Mouse (Mus musculus) forebrain, postnatal 0 days (tissue): ENCODE data around the gene Olfr279. TPM values are rescaled to one million over a fixed set of nuclear protein-coding genes. Genes with fewer than 3 reads are reported as not detected.

Experiments
- ATAC-seq: fragments of 200-750 bp; cut with Nextera tagmentation; 2 replicates; pipeline ENCODE4 v1.8.0; 2017; ENCODE audit warnings: mild to moderate bottlenecking, moderate library complexity
- DNase-seq: peaks from one replicate; pipeline ENCODE4 v3.0.0-alpha.2; 2015
- H3K27ac ChIP-seq: fragments of 300-500 bp; sonication (generic); 2 replicates; pipeline ENCODE4 v1.5.1; 2014; ENCODE audit warnings: low read depth, mild to moderate bottlenecking, antibody characterized with exemption, low read length, moderate library complexity, mixed read lengths
- H3K27me3 ChIP-seq: fragments of 300-500 bp; sonication (generic); 2 replicates; pipeline ENCODE4 v1.6.1; 2014; ENCODE audit warnings: mild to moderate bottlenecking, low read length, mixed read lengths; ENCODE audit not compliant: insufficient read depth
- H3K36me3 ChIP-seq: fragments of 300-500 bp; sonication (generic); 2 replicates; pipeline ENCODE4 v1.6.1; 2014; ENCODE audit warnings: mild to moderate bottlenecking, moderate library complexity; ENCODE audit not compliant: insufficient read depth
- H3K4me1 ChIP-seq: fragments of 300-500 bp; sonication (generic); 2 replicates; pipeline ENCODE4 v1.6.1; 2014; ENCODE audit warnings: antibody characterized with exemption; ENCODE audit not compliant: insufficient read depth
- H3K4me2 ChIP-seq: fragments of 300-500 bp; sonication (generic); 2 replicates; pipeline ENCODE4 v1.6.1; 2014; ENCODE audit warnings: low read depth, mild to moderate bottlenecking, moderate library complexity
- H3K4me3 ChIP-seq: fragments of 300-500 bp; sonication (generic); 2 replicates; pipeline ENCODE4 v1.5.1; 2014; ENCODE audit warnings: low read depth, low read length, mixed read lengths
- H3K9ac ChIP-seq: fragments of 300-500 bp; sonication (generic); 2 replicates; pipeline ENCODE4 v1.6.1; 2014; ENCODE audit warnings: mild to moderate bottlenecking
- H3K9me3 ChIP-seq: fragments of 300-500 bp; sonication (generic); 2 replicates; pipeline ENCODE4 v1.6.1; 2016; ENCODE audit warnings: low read length
- CTCF ChIP-seq: sonication (generic); IDR thresholded peaks from 2 replicates; pipeline ENCODE4 v1.5.1; 2016; ENCODE audit warnings: antibody characterized with exemption, control low read depth, low read depth
- WGBS: fragments of 180-500 bp; shearing (Covaris S2); extraction: QIAGEN DNeasy Blood & Tissue Kit; methylation state at CpG from one replicate; pipeline ENCODE4 v1.1.7; 2014; 5-methylcytosine and 5-hydroxymethylcytosine counted together
- polyA plus RNA-seq: library from polyadenylated mRNA; unstranded; fragments of >200 nt; fragmentation: Nextera tagmentation; extraction: Ambion mirVana; gene quantifications from 2 replicates; pipeline ENCODE4 v1.2.1, GENCODE M21; 2015
- total RNA-seq: library from RNA; depleted of rRNA; stranded (reverse); fragments of >200 nt; gene quantifications from 2 replicates; pipeline ENCODE4 v1.2.3, GENCODE M21; 2014

Gene Olfr279
- total and polyA plus RNA-seq, 2 experiments from 2014 or later: not detected

DNA sequence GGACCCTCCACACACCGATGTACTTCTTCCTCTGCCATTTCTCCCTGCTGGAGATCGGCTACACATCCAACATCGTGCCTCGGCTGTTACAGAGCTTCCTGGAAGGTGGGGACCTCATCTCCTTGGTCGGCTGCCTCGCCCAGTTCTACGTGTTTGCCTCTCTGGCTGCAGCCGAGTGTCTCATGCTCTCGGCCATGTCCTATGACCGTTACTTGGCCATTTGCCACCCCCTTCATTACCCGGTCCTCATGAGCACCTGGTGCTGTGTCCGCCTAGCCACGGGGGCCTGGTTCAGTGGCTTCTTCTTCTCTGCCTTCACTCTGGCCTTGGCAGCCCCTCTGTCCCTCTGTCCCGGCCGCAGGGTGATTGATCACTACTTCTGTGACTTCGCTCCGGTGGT lies 5.4 kb downstream of the Olfr279 start:
- no peak overlapping the region for H3K9ac ChIP-seq
- no peaks in the 10 kb centered on the region for H3K4me1 ChIP-seq
- no peak for TF ChIP-seq CTCF
- H3K27ac ChIP-seq: no peak overlapping the region
- no peaks in the 10 kb centered on the region for H3K9me3 ChIP-seq
- no peak overlapping the region for H3K4me3 ChIP-seq
- 91% methylated on average over 17 of the region's 17 CpGs for WGBS
- H3K4me2 ChIP-seq: no peak overlapping the region
- H3K27me3 ChIP-seq: no peaks in the 10 kb centered on the region
- DNase-seq (no peak), ATAC-seq (no peak)
- H3K36me3 ChIP-seq: no peaks in the 10 kb centered on the region

DNA sequence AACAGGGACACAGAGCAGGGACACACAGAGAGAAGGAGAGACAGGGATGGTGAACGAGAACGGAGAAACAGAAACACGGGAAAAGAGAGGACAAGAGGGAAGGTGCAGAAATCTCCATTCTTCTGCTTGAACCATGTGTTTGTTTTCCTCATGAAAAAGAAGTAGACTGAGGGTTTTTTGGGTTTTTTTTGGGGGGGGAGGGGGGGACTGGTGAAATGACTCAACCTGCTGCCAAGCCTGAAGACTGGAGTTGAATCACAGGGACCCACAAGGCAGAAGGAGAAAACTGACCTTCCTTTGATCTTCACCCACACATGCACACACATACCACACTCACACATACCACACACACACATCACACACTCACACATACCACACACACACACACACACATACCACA lies 11.1 kb downstream of the Olfr279 start:
- no peak for TF ChIP-seq CTCF
- H3K36me3 ChIP-seq: no peaks in the 10 kb centered on the region
- H3K27ac ChIP-seq: no peak overlapping the region
- H3K4me2 ChIP-seq: no peak overlapping the region
- no peak overlapping the region for H3K4me3 ChIP-seq
- no peak overlapping the region for H3K9ac ChIP-seq
- ATAC-seq (no peak), DNase-seq (no peak)
- no peaks in the 10 kb centered on the region for H3K9me3 ChIP-seq
- H3K27me3 ChIP-seq: no peaks in the 10 kb centered on the region
- 71% methylated on average over 3 of the region's 3 CpGs for WGBS
- no peaks in the 10 kb centered on the region for H3K4me1 ChIP-seq

DNA sequence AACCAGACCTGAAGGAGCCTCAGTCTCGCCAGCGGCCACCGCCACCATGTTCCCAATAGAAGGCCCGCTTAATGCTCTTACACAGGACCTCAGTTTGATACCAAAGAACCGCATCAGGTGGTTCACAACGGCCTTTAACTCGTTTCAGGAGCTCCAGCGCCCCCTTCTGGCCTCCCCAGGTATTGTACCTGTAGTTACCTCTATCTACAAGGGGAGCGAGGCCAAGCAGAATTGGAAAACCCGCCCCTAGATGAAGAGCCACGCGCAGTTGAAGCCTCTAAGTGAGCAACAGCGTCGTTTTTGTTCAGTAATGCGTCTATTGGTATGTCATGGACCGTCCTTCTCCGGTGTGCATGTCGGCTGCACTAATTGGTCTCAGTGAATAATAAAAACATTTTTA lies 12.3 kb downstream of the Olfr279 start:
- Histone ChIP-seq H3K9ac (no peak overlapping the region), H3K27me3 (no peaks in the 10 kb centered on the region), H3K4me3 (no peak overlapping the region), H3K9me3 (no peaks in the 10 kb centered on the region), H3K27ac (no peak overlapping the region), H3K4me1 (no peaks in the 10 kb centered on the region), H3K4me2 (no peak overlapping the region), H3K36me3 (no peaks in the 10 kb centered on the region)
- no peak for ATAC-seq
- 13% methylated on average over 18 of the region's 18 CpGs for WGBS
- peak; percentile 70 for TF ChIP-seq CTCF
- peak; percentile 62 for DNase-seq

DNA sequence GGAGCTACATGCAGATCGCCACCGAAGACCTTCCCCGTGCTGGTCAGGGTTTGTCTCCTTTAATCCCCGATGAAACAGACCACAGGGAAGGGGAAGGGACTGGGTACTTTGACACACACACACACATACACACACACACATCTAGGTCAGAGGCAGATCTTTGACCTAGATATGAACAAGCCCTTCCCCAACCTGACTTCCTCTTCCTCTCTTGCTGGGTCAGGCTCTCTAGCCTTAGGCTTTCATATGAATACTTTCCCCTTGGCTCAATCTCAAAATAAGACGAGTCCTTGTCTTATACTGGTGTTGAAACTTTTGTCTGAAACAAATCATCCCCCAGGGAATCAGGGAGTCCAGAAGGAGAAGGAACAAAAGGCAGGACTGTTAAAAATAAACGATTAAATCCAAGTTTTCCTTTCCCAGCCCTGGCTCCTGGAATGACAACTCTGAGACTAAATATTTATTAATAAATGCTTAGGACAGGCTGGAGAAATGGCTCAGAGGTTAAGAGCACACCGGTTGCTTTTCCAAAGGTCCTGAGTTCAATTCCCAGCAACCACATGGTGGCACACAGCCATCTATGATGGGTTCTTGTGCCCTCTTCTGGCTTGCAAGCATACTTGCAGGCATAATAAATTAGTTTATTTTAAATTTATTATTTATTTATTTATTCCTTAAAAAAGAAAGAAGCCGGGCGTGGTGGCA lies 14.2 kb downstream of the Olfr279 start:
- ATAC-seq (no peak), DNase-seq (no peak)
- 80% methylated on average over 9 of the region's 9 CpGs for WGBS
- no peak overlapping the region for H3K4me2 ChIP-seq
- H3K4me3 ChIP-seq: no peak overlapping the region
- H3K4me1 ChIP-seq: no peaks in the 10 kb centered on the region
- no peaks in the 10 kb centered on the region for H3K36me3 ChIP-seq
- no peak overlapping the region for H3K27ac ChIP-seq
- H3K9ac ChIP-seq: no peak overlapping the region
- no peaks in the 10 kb centered on the region for H3K9me3 ChIP-seq
- H3K27me3 ChIP-seq: no peaks in the 10 kb centered on the region
- no peak for TF ChIP-seq CTCF

DNA sequence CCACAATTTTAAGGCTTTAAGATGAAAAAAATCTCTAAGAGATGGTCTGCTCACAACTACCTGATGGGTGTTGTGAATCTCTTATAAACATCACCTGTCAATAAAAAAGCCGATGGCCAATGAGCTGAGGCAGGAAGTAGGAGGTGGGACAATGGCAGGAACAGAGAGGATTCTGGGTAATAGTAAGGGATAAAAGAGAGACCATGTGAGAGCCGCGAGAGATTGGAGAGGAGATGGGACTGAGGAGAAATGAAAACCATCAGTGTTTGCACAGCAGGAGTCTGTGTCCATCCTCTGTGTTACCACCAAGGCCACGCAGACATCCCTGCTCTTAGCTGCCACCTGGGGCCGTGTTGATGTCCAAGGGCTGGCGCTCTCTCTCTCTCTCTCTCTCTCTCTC lies 15.1 kb downstream of the Olfr279 start:
- no peaks in the 10 kb centered on the region for H3K4me1 ChIP-seq
- no peak for TF ChIP-seq CTCF
- H3K27ac ChIP-seq: no peak overlapping the region
- no peaks in the 10 kb centered on the region for H3K36me3 ChIP-seq
- 93% methylated on average over 6 of the region's 6 CpGs for WGBS
- no peak overlapping the region for H3K4me3 ChIP-seq
- ATAC-seq (no peak), DNase-seq (no peak)
- H3K9me3 ChIP-seq: no peaks in the 10 kb centered on the region
- H3K9ac ChIP-seq: no peak overlapping the region
- no peak overlapping the region for H3K4me2 ChIP-seq
- no peaks in the 10 kb centered on the region for H3K27me3 ChIP-seq

DNA sequence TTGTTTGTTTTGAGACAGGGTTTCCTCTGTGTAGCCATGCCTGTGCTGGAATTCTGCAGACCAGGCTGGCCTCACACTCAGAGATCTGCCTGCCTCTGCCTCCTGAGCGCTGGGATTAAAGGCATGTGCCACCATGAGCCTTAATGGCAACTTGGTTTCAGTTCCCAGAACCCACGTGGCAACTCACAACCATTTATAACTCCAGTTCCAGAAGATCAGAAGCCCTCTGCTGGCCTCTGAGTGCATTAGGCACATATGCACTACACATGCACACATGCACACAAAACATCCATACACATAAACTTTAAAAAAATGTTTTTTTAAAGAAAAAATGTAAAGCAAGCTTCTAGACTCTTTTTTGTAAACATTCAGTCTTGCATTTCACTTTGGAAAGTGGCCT lies 17.2 kb downstream of the Olfr279 start:
- H3K4me3 ChIP-seq: no peak overlapping the region
- no peak overlapping the region for H3K4me2 ChIP-seq
- no peaks in the 10 kb centered on the region for H3K36me3 ChIP-seq
- DNase-seq: no peak
- no peaks in the 10 kb centered on the region for H3K9me3 ChIP-seq
- no peaks in the 10 kb centered on the region for H3K4me1 ChIP-seq
- no peak overlapping the region for H3K27ac ChIP-seq
- no peak for TF ChIP-seq CTCF
- ATAC-seq: no peak
- H3K27me3 ChIP-seq: no peaks in the 10 kb centered on the region
- WGBS: 65% methylated on average over 2 of the region's 2 CpGs
- H3K9ac ChIP-seq: no peak overlapping the region

DNA sequence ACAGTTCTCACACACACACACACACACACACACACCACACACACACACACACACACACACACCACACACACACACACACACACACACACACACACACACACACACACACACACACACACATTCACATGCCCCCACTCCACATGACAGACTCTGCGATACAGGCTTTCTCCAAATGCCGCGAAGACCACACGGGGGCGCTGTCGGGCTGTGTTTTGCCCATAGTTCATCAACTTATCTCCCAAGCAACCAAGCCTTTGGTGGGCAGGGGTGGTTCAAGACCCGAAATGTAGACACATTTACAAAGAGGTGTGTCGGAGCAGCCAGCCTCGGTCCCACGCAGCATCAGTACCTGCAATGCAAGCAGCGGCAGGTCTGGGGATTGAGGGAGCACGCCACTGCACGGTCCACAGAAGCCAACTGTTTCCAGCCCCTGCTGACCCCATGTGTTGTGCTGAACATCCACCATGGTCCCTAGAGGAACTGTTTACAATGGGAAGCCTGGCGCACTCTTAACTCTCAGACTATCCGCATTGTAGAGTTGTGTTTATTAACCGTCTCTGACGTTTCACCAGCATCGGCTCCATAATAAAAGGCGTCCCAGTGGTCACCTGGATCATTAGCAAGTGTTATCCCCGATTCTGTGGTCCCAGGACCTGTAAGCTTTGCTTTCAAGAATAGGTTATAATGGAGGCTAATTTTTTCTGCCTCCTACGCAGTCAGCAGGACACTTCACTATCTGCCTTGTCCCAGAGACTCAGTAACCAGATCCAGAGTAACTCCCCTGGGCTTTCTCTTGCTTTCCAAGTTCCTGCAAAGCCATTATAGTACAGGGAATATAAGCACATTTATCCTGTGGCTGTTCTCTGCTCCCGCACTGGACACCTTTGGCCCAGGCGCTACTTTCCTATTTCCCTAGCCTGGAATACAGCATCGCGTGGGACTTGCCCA lies 18.5 kb downstream of the Olfr279 start:
- peak; percentile 84 for TF ChIP-seq CTCF

More for the DNA sequence above, 18.5 kb downstream of the Olfr279 start:
- no peak overlapping the region for H3K27ac ChIP-seq
- peak; percentile 79 for DNase-seq
- no peaks in the 10 kb centered on the region for H3K27me3 ChIP-seq
- peak overlapping the region; percentile 42 for H3K4me2 ChIP-seq
- WGBS: 29% methylated on average over 25 of the region's 25 CpGs
- no peaks in the 10 kb centered on the region for H3K36me3 ChIP-seq
- H3K9ac ChIP-seq: no peak overlapping the region
- ATAC-seq: peak; percentile 64
- H3K9me3 ChIP-seq: no peaks in the 10 kb centered on the region
- H3K4me3 ChIP-seq: peak overlapping the region; percentile 11; the same call in 1 of the 2 replicates
- H3K4me1 ChIP-seq: no peaks in the 10 kb centered on the region
